In the genomic region with DNA sequence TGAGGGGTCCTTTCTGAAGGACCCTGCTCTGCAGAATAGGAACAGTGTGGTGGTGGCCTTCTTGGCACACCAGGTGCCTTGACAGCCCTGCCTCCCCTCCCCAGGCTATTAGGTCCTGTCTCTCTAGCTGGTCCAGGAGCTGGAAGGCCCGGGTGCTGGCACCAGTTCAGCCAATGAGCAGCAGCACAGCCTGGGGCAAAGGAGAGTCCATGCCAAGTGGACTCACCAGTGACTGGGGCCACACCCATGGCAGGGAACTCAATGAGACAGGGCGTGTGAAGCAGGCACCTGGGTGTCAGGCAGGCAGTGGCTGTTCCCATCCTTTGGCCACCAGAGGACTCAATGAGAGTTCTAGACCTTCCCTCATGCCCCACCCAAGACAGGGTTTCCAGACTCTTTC, we compare ENCODE assay signal across 10 mouse cellular contexts. TPM values are rescaled to one million over a fixed set of nuclear protein-coding genes. Genes with fewer than 3 reads are reported as not detected.
A peak's percentile ranks its signal among the peaks of the same experiment; 100 is the strongest.
DNase-seq lines count a peak whose midpoint lies in the region; ATAC-seq and TF ChIP-seq lines count a peak whose summit lies in the region.
"Had no signal": no experiment of that assay in that cellular context is flagged by ENCODE, and none has a peak within 500 bp of the region (broad histone marks: within the 10 kb centered on the region; RNA-seq: fewer than 3 reads in every experiment).

No protein-coding gene starts in this region.

- no peak overlapping the region for H3K4me3 ChIP-seq in forebrain, embryonic 12.5 days (replicated peaks)
- no peak overlapping the region for H3K4me3 ChIP-seq in forebrain, embryonic 10.5 days
- no peak overlapping the region for H3K4me3 ChIP-seq in olfactory bulb, adult 2 months (ENCODE audit: insufficient read depth, low read depth, low read length)
- H3K4me3 ChIP-seq: limb, embryonic 15.5 days; midbrain, embryonic 13.5 days had no signal

- DNase-seq in forebrain, embryonic 10.5 days (ENCODE audit: extremely low spot score, low spot score): no peak
- DNase-seq in lung, postnatal 10 days: peak; percentile 29
- DNase-seq in lung, postnatal 25 days (ENCODE audit: low spot score): no peak
- peak; percentile 74 to 76 for DNase-seq in cerebellum, postnatal 10 days
- DNase-seq in spleen, adult 12 weeks (ENCODE audit: low spot score): no peak

- peaks cover 41% of the 10 kb centered on the region for H3K36me3 ChIP-seq in forebrain, embryonic 12.5 days (replicated peaks)
- peaks cover 47% of the 10 kb centered on the region for H3K36me3 ChIP-seq in forebrain, embryonic 10.5 days (replicated peaks)

- WGBS in forebrain, embryonic 12.5 days: 78% methylated on average over 2 of the region's 2 CpGs
- WGBS in forebrain, embryonic 10.5 days: 74% methylated on average over 2 of the region's 2 CpGs
- WGBS in olfactory bulb, adult 2 months: 58% methylated on average over 2 of the region's 2 CpGs

- no peak for ATAC-seq in forebrain, embryonic 12.5 days (ENCODE audit: low FRiP score)
- no peak for ATAC-seq in megakaryocyte-erythroid progenitor cell, adult 5-6 weeks (replicated peaks; ENCODE audit: low FRiP score, low TSS enrichment, poor library complexity, severe bottlenecking)
- ATAC-seq: midbrain, embryonic 13.5 days had no signal

- H3K4me1 ChIP-seq in forebrain, embryonic 12.5 days: peaks cover 6% of the 10 kb centered on the region; the same call in 1 of the 2 replicates
- H3K4me1 ChIP-seq in forebrain, embryonic 10.5 days: peaks cover 17% of the 10 kb centered on the region
- H3K4me1 ChIP-seq in olfactory bulb, adult 2 months (ENCODE audit: control insufficient read depth, insufficient read depth, low read length): peaks cover 86% of the 10 kb centered on the region

- 0 out of 2 replicates have a peak overlapping the region, but pooled peaks have one; percentile 9 for H3K27ac ChIP-seq in forebrain, embryonic 12.5 days
- no peak overlapping the region for H3K27ac ChIP-seq in forebrain, embryonic 10.5 days
- H3K27ac ChIP-seq in olfactory bulb, adult 2 months (ENCODE audit: insufficient read depth, low read depth, low read length): peak overlapping the region; percentile 62
- H3K27ac ChIP-seq: limb, embryonic 15.5 days; midbrain, embryonic 13.5 days had no signal

- no peaks in the 10 kb centered on the region for H3K27me3 ChIP-seq in forebrain, embryonic 12.5 days
- H3K27me3 ChIP-seq in forebrain, embryonic 10.5 days (ENCODE audit: poor library complexity, severe bottlenecking): no peaks in the 10 kb centered on the region
- H3K27me3 ChIP-seq: limb, embryonic 15.5 days; midbrain, embryonic 13.5 days had no signal

- H3K9ac ChIP-seq in forebrain, embryonic 12.5 days: no peak overlapping the region
- H3K9ac ChIP-seq: limb, embryonic 15.5 days had no signal

- TF ChIP-seq POLR2A in olfactory bulb, adult 2 months (IDR thresholded peaks at IDR 0.05; ENCODE audit: insufficient read depth, low read depth, low read length): no peak

- TF ChIP-seq CTCF in olfactory bulb, adult 2 months (IDR thresholded peaks at IDR 0.05; ENCODE audit: insufficient read depth, low read depth, low read length): no peak

- H3K9me3 ChIP-seq in forebrain, embryonic 12.5 days: no peaks in the 10 kb centered on the region
- H3K9me3 ChIP-seq in forebrain, embryonic 10.5 days: no peaks in the 10 kb centered on the region
- H3K9me3 ChIP-seq: limb, embryonic 15.5 days; midbrain, embryonic 13.5 days had no signal

- no peak overlapping the region for H3K4me2 ChIP-seq in forebrain, embryonic 12.5 days
- H3K4me2 ChIP-seq: limb, embryonic 15.5 days; midbrain, embryonic 13.5 days had no signal

RNA-seq across cellular contexts. Expression of a gene that starts 12.3 kb away (rescaled TPM):
- polyA plus RNA-seq in forebrain, embryonic 12.5 days (2016; fragmentation: Nextera tagmentation; extraction: Ambion mirVana): 76.7 and 78.3 TPM in 2 replicates
- polyA plus RNA-seq in forebrain, embryonic 10.5 days (2016; fragmentation: Nextera tagmentation; extraction: Ambion mirVana): 63.3 and 70.8 TPM in 2 replicates
- not detected in 2 replicates for polyA plus RNA-seq in olfactory bulb, adult 2 months (2012; ENCODE audit: insufficient read depth, insufficient read length, low replicate concordance, missing spikeins)
- 13.2 and 13.5 TPM in 2 replicates for total RNA-seq in megakaryocyte-erythroid progenitor cell, adult 5-6 weeks (2014; fragmentation: Nextera tagmentation)
- 7.6 and 10.0 TPM in 2 replicates for total RNA-seq in megakaryocyte-erythroid progenitor cell, adult 5-6 weeks (2017)

RNA-seq across cellular contexts. Expression of a gene that starts 23.0 kb away (rescaled TPM):
- polyA plus RNA-seq in forebrain, embryonic 12.5 days (2016; fragmentation: Nextera tagmentation; extraction: Ambion mirVana): 6.2 and 8.6 TPM in 2 replicates
- 2.0 and 3.4 TPM in 2 replicates for polyA plus RNA-seq in forebrain, embryonic 10.5 days (2016; fragmentation: Nextera tagmentation; extraction: Ambion mirVana)
- 247 TPM in 1 of 2 replicates, not detected in the other for polyA plus RNA-seq in olfactory bulb, adult 2 months (2012; ENCODE audit: insufficient read depth, insufficient read length, low replicate concordance, missing spikeins)
- 9.9 and 11.8 TPM in 2 replicates for total RNA-seq in megakaryocyte-erythroid progenitor cell, adult 5-6 weeks (2014; fragmentation: Nextera tagmentation)
- 13.9 and 15.2 TPM in 2 replicates for total RNA-seq in megakaryocyte-erythroid progenitor cell, adult 5-6 weeks (2017)

RNA-seq across cellular contexts. Expression of a gene that starts 39.2 kb away (rescaled TPM):
- 7.2 and 8.0 TPM in 2 replicates for polyA plus RNA-seq in forebrain, embryonic 12.5 days (2016; fragmentation: Nextera tagmentation; extraction: Ambion mirVana)
- 1.6 and 1.7 TPM in 2 replicates for polyA plus RNA-seq in forebrain, embryonic 10.5 days (2016; fragmentation: Nextera tagmentation; extraction: Ambion mirVana)
- polyA plus RNA-seq in olfactory bulb, adult 2 months (2012; ENCODE audit: insufficient read depth, insufficient read length, low replicate concordance, missing spikeins): 326 TPM in 1 of 2 replicates, not detected in the other
- total RNA-seq in megakaryocyte-erythroid progenitor cell, adult 5-6 weeks (2014; fragmentation: Nextera tagmentation): 1.2 TPM in 1 of 2 replicates, not detected in the other
- total RNA-seq in megakaryocyte-erythroid progenitor cell, adult 5-6 weeks (2017): not detected in 2 replicates

Comparison
In these comparisons a context has a peak if more than half of its experiments do, and no peak if none do; other contexts are left out.
1. DNase-seq: peak in lung, postnatal 10 days (single experiment) and cerebellum, postnatal 10 days (2 of 2); none in forebrain, embryonic 10.5 days (single experiment), lung, postnatal 25 days (single experiment) and spleen, adult 12 weeks (single experiment).
2. RNA of a gene that starts 12.3 kb away (polyA plus RNA-seq): 76.7 to 78.3 TPM in forebrain, embryonic 12.5 days and 63.3 to 70.8 TPM in forebrain, embryonic 10.5 days; not detected in olfactory bulb, adult 2 months; every median in the first group is over 10 times any median in the second.